Mouse (Mus musculus): ENCODE results near the gene Myo1f.
"Not testable (repeated sequence)": the region's sequence is repeated elsewhere in the genome, so short reads cannot be mapped to it uniquely, and the experiment has no call there.

Gene Myo1f

DNA sequence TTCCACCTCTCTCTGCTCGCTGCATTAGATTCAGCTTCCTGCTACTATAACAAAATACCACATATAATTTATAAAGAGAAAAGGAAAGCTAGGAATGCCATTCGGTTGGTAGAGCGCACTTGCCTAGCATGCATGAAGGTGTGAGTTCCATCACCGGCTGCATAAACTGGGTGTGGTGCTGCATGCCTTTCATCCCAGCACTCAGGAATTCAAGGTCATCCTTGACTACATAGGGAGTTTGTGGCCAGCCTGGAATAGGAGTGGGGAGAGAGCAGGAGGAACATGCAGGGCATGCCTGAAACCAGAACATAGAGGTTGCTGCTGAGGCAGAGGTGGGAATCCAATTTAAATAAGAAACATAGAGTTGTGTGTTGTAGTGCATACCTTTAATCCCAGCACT, 28.6 kb downstream of the Myo1f start:
- DNase-seq (ENCODE audit: low read depth, low spot score), result no peak

DNA sequence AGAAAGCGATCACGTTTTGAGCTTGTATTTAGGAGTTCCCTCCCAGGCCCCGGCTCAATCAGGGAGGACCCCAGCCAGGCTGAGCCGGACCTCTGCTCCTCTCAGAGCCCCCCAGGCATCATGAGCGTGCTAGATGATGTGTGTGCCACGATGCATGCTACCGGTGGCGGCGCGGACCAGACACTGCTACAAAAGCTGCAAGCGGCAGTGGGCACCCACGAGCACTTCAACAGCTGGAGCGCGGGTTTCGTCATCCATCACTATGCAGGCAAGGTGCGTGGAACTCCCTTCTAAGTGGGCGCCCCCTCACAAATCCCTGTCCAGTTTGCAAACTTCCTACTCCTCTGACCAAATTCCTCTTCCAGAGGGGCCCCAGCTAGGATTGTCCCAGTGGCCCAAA, 30.5 kb downstream of the Myo1f start:
- no peak for DNase-seq (ENCODE audit: low read depth, low spot score)

DNA sequence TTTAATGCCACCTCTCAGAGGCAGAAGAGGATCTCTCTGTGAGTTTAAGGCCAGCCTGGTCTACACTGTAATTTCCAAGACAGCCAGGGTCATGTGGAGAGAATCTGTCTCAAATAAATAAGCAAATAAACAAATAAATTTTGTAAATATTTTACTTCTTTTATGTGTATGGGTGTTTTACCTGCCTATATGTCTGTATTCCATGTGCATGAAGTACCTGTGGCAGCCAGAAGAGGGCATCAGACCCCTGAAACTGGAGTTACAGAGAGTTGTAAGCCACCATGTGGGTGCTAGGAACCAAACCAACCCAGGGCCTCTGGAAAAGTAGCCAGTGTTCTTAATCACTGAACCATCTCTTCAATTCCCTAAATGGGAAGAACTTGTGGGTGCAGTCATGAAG, 41.8 kb downstream of the Myo1f start:
- DNase-seq (ENCODE audit: low read depth, low spot score), result no peak

DNA sequence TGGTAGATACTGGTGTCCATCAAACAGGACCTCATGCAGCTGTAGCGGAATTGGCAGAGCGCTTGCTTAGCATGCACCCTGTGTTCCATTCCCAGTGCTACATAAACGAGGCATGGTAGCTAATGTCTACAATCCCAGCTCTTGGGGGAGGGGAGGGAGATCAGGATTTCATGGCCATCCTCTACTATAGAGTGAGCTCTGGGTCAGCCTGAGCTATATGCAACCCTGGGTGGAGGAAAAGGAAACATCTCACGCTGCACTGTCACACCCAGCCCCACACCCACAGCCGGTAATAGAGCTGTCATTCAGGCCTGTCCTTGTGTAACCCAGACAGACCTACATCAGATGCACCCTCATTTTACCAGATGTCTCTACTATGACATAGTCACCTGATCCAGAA, 43.0 kb downstream of the Myo1f start:
- DNase-seq (ENCODE audit: low read depth, low spot score), result no peak

DNA sequence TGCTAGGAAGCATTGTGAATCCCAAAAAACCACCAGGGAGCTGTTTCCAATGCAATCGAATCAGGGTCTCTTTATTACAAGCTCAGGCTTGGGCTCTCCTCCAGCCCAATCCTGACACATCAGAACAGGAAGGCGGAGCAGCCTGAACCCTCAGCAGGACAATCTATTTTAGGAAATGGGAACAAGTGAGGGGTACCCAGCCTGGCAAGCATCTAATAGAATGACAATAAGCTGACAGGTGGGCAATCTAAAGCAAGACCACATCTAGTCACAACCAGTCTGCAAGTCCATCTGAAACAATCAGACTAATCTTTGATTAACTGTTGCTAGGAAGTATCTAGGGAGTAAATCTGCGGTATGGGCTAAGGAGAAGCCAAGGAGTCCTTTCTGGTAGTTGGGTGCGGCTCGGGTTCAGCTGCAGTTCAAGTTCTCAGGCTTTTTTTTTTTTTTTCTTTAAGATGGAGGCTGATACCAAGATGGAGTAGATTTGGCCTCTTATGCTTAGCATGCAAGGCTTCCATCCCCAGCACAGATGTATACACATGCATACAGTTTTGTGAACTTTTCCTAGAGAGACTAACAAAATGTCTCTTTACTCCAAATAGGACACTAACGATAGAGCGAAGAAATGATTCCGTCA, 44.4 kb downstream of the Myo1f start:
- no peak for DNase-seq (ENCODE audit: low read depth, low spot score)

DNA sequence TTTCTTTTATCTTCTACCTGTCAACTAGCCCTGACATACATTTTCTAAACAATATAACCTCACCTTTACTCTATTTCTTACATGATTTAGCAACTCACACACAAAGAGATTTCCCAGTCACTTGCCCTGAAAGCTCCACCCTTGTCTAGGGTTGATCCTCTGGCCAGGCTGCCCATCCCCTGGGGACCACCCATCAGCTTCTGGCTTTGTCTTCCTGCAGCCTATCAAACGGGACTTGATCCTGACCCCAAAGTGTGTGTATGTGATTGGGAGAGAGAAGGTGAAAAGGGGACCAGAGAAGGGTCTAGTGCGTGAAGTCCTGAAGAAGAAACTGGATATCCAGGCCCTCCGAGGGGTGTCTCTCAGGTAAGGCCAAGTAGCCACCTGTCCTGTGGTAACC, 45.3 kb downstream of the Myo1f start:
- no peak for DNase-seq (ENCODE audit: low read depth, low spot score)

DNA sequence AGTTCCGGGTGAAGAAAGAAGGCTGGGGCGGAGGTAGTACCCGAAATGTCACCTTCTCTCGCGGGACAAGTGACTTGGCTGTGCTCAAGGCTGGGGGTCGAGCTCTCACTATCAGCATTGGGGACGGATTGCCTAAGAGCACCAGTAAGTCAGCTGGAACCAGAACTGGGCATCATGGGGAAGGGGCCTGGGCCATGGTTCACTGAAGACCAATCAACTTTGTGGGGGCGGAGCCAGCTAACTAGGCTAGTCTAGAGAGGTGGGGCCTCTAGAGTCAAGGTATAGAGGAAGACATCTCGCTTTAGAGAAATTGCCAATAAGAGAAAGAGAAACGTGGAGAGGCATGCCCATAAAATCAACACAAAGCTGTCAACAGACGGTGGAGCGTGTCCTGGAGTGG, 46.4 kb downstream of the Myo1f start:
- no peak for DNase-seq (ENCODE audit: low read depth, low spot score)

DNA sequence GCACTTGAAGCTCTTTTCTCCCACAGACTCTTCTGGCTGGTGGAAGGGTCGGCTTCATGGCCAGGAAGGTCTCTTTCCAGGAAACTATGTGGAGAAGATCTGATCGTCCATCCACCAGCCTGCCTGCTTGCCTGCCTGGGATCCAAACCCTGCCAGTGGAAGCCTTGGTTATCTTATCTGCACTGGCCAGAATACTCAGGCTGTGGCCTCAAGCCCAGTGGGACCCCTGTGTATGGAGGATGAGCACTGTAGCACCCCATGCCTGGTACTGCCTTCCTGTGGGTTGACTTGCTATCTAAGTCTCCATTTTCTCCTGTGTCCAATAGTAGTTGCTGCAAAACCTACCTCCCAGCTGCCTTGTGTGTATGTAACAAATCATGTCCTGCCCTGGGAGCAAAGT, 51.8 kb downstream of the Myo1f start:
- no peak for DNase-seq (ENCODE audit: low read depth, low spot score)

DNA sequence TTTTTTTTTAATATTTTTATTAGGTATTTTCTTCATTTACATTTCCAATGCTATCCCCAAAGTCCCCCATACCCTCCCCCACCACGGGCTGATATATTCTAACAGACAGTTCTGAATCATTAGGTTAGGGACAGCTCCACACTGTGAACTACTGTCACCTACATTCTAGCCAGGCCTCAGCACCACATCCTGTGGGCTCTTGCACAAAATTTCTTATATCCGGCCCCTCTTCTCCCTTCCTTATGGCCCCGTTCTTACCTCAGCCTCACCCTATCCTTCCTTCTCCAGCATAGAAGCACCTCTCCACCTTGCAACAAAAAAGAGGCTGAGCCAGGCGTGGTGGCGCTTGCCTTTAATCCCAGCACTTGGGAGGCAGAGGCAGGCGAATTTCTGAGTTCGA, 55.0 kb downstream of the Myo1f start:
- no peak for DNase-seq (ENCODE audit: low read depth, low spot score)

- not testable (repeated sequence) for DNase-seq (ENCODE audit: low read depth, low spot score)
These were observed 58.2 kb downstream of the Myo1f start for GRCm38 (mm10) chr17:33613726-33614125.

DNA sequence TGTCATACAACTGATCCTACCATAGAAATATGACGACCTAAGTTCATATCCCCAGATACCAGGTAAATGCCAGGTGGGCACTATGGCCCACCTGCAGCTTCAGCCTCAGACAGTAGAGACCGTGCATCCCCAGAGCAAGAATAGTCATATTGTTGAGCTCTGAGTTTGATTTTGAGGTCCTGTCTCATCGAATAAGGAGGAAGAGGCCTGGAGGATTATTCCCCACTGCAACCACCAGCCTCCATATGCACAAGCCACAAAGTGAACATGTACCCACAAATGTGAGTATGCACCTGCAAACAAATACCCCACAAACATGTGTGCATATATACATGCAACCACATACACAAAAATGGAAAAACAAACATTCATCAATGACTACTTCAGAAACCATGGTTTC, 71.8 kb downstream of the Myo1f start:
- no peak for DNase-seq (ENCODE audit: low read depth, low spot score)

GRCm38 (mm10) chr17:33628621-33629486, 73.3 kb downstream of the Myo1f start, which contains the start of gene Zfp414:
Gene Zfp414 (plus strand): TSS chr17:33629090.
- DNase-seq (ENCODE audit: low read depth, low spot score), result peak; percentile 91

DNA sequence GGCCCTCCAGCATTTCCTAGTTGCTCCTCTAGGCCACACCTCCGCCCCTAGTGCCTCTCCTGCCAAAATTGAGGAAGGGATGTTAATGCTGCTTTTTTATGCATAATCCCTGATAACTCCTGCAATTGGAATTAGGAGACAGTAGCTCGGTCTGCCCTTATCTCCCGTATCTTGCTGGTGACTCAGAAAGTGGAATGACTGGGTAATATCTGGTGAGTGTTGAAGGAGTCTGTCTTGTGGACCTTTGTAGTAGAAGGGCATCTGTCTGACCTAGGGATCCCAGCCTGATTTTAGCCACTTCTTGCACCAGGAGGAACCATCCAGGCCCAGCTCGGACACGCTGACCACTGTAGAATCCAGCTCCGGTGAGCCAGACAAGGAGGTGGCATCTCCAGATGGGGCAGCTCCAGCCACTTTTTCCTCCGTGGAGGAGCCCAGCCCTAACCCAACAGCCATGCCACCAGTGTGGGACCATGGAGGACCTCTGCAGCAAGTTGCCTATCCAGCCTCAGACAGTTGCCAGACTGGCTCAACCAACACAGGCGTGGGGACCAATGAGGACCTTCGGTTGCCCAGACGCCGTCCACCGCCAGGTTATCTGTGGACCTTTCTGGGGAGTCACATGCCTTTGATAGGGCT, 74.1 kb downstream of the Myo1f start:
- DNase-seq (ENCODE audit: low read depth, low spot score), result no peak

- no peak for DNase-seq (ENCODE audit: low read depth, low spot score)
These were observed 74.8 kb downstream of the Myo1f start for GRCm38 (mm10) chr17:33630171-33630895.

DNA sequence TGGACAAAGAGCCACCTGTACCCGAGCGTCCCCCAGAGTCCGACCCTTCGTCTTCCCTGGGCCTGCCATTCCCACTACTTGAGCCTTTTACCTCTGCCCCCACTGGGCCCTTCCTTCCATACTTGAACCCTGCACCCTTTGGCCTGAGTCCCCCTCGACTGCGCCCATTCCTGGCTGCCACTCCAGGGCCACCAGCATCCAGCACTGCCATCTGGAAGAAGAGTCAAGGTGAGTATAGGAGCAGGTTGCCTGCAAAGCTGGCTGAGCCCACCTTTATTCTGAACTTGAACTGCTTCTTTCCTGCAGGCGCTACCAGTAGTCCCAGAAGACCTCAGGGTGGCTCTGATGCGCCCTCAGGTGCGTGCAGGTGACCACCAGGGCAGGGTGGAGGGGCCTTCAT, 75.7 kb downstream of the Myo1f start:
- no peak for DNase-seq (ENCODE audit: low read depth, low spot score)

DNA sequence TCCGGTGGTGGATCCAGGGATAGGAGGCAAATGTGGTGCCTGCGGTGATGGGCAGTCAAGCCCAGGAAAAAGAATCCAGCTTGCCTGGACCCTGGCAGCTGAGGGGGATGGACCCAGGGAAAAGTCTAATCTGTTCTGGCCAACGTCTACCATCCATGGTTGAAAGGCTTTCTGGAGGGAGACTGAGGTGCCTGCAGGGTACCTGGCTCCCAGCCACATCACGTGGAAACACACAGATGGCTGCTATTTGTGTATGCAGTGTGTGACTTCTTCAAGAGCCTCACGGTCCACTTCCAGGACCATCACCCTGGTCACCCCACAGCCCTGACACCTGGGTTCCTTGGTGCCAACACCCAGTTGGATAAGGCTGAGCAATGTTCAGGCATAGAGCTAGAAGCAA, 76.3 kb downstream of the Myo1f start:
- DNase-seq (ENCODE audit: low read depth, low spot score), result no peak

GRCm38 (mm10) chr17:33637038-33637437, 81.5 kb downstream of the Myo1f start:
- DNase-seq (ENCODE audit: low read depth, low spot score), result no peak

DNA sequence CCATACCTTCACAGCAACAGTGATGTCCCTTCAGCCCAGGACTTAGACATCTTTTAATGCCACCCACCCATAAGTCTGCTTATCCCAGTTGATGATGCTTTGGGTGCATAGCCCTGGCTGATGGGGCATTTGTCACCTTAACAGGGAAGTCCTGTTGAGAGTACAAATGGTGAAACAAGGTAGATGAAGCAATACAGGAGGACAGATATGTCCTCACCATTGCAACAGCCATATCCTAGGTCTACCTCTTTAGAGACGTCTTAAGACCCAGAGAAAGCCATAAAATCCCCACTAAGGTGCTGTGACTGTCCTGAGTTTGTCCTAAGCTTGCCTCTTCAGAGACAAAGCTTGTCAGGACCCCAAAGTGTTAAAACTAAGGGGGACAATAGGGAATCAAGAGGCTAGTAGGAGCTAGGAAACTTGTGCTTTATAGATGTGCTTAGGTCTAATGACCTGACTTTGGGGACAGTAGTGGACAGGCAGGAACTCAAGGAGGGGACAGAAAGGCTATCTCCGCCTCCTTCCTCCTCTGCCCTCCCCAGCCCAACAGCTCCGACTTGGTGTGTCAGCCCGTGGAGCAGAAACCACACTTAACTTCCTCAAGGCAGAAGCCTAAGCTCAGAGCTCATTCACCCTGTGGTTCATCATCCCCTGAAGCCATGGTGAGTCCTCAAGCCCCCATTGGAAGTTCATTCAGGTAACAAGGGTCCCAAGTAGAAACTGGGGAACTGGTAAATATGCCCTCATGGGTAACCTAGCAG, 82.2 kb downstream of the Myo1f start, which contains the start of gene Pram1:
Gene Pram1, plus strand, starts transcription at position 541 of the 761 bp plus-strand sequence.
- DNase-seq (ENCODE audit: low read depth, low spot score), result no peak

DNA sequence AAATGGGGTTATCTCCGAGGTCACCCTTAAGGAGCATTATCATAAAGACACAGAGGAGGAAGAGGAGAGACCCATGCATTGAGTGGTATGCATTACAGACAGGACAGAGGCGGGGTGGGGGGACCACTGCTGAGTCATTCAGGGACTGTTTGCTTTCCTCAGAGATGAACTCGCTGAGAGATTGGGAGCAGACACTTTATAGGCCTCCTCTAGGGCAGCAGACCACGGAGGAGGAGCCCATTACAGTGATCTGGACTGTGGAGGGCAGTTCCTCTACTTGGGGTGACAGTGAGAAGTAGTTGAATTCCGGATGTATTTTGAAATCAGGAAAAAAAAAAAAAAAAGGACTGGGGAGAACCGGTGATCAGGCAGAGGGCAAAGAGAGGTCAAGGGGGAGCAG, 84.2 kb downstream of the Myo1f start:
- no peak for DNase-seq (ENCODE audit: low read depth, low spot score)

GRCm38 (mm10) chr17:33644068-33644467, 88.6 kb downstream of the Myo1f start:
- DNase-seq (ENCODE audit: low read depth, low spot score), result no peak

DNA sequence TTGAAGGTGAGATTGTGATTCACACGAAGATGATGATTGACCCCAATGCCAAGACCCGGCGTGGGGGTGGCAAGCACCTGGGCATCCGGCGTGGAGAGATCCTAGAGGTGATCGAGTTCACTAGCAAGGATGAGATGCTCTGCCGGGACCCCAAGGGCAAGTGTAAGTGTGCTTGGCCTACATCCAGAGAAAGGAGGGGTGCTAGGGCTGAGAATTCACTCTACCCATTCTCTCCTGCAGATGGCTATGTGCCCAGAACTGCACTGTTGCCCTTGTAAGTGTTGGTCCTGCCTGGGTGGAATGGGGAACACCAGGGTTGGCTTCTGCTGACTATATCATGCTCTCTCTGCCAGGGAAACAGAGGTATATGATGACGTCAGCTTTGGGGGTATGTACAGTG, 89.6 kb downstream of the Myo1f start:
- no peak for DNase-seq (ENCODE audit: low read depth, low spot score)

All from embryo, embryonic 11.5 days (tissue).